Mouse (Mus musculus) G1E (cell line): ENCODE results near the gene Micall1. TPM values are rescaled to one million over a fixed set of nuclear protein-coding genes. Genes with fewer than 3 reads are reported as not detected.

Experiments used
- ATAC-seq: 2 replicates; pipeline ENCODE4 v1.8.0; 2016; ENCODE audit warnings: mild to moderate bottlenecking; ENCODE audit not compliant: insufficient number of reproducible peaks, poor library complexity, low FRiP score, severe bottlenecking; ENCODE audit errors: extremely low read depth
- DNase-seq: peaks from one replicate; pipeline ENCODE4 v3.0.0; 2012; ENCODE audit warnings: low spot score
- H3K27me3 ChIP-seq: 2 replicates; pipeline ENCODE4 v1.6.1; 2012; ENCODE audit warnings: mild to moderate bottlenecking, low read length, inconsistent platforms; ENCODE audit not compliant: insufficient read depth
- H3K36me3 ChIP-seq: replicated peaks from 2 replicates; pipeline ENCODE3; 2012; ENCODE audit warnings: mild to moderate bottlenecking, inconsistent platforms
- H3K4me1 ChIP-seq: 2 replicates; pipeline ENCODE4 v1.6.1; 2012; ENCODE audit warnings: low read depth, low read length, inconsistent platforms, mixed read lengths; ENCODE audit not compliant: insufficient read depth
- H3K4me3 ChIP-seq: 2 replicates; pipeline ENCODE4 v1.5.1; 2012; ENCODE audit warnings: low read depth, mild to moderate bottlenecking, inconsistent platforms, low read length, moderate library complexity, mixed read lengths
- H3K9me3 ChIP-seq: replicated peaks from 2 replicates; pipeline ENCODE4 v1.6.1; 2012; ENCODE audit warnings: inconsistent platforms
- CTCF ChIP-seq: IDR thresholded peaks from 2 replicates; pipeline ENCODE4 v1.5.1; 2012; ENCODE audit warnings: low read depth, low read length, inconsistent platforms, mixed read lengths
- GATA1 ChIP-seq: IDR thresholded peaks from 2 replicates; pipeline ENCODE4 v1.6.1; 2012; ENCODE audit warnings: borderline replicate concordance, low read length, inconsistent platforms, mixed read lengths
- GATA2 ChIP-seq: IDR thresholded peaks from 2 replicates; pipeline ENCODE4 v1.6.1; 2012; ENCODE audit warnings: low read depth, low read length, inconsistent platforms, borderline replicate concordance
- POLR2AphosphoS5 ChIP-seq: IDR thresholded peaks from 2 replicates; pipeline ENCODE4 v1.6.1; 2012; ENCODE audit warnings: low read depth, low read length, inconsistent platforms; ENCODE audit not compliant: insufficient replicate concordance
- TAL1 ChIP-seq: conservative IDR thresholded peaks from 2 replicates; pipeline ENCODE4 v1.6.1; 2012; ENCODE audit warnings: low read depth, low read length, inconsistent platforms, mixed read lengths
- polyA plus RNA-seq: library from polyadenylated mRNA; stranded (reverse); fragments of >175 nt; gene quantifications from 2 replicates; pipeline ENCODE4 v1.2.3, GENCODE M21; 2012
- total RNA-seq, 2 experiments: library from RNA; stranded (forward) in 1 of 2; stranded (reverse) in 1 of 2; fragments of 200-1000 nt in 1 of 2; fragments of >200 nt in 1 of 2; fragmentation: Nextera tagmentation in 1 of 2; gene quantifications; 2 replicates each; pipeline ENCODE4 v1.2.3; 2014 to 2017

The Micall1 gene
- total and polyA plus RNA-seq, 3 experiments = 4.5 to 19.9 (median 11.5) TPM

DNA sequence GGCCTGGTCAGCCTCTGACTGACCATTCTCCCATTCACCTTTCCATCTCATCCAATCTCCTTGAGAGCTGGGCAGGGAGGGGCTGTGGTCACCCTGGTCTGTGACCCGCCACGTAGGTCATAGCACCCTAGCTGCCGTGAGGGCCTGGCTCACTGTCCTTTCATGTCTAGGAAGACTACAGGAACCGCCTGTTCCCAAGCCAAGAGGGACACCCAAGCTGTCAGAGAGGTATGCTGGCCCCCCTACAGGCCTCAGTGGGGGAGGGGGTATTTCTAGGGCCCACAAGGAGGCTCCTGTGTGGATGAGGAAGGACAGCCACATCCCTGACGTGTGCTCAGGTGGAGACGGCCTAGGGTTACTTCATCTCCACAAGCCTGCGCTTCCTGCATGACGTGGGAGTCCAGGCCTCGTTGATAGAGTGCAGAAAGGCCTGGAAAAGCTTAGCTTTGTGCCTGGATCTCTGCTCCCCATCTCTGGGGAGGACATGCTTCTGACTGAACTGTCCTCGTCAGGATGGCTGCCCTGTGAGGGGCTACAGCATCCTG lies 15.7 kb downstream of the Micall1 start:
- Histone ChIP-seq H3K27me3 (no peaks in the 10 kb centered on the region), H3K36me3 (peaks cover 88% of the 10 kb centered on the region), H3K9me3 (peaks cover 5% of the 10 kb centered on the region), H3K4me1 (0 out of 2 replicates have a peak, but pooled peaks cover 2% of the 10 kb centered on the region), H3K4me3 (no peak overlapping the region)
- no peak for ATAC-seq
- DNase-seq = no peak
- no peak for TF ChIP-seq GATA2
- no peak for TF ChIP-seq TAL1
- TF ChIP-seq CTCF = no peak
- TF ChIP-seq GATA1 = no peak
- no peak for TF ChIP-seq POLR2AphosphoS5

DNA sequence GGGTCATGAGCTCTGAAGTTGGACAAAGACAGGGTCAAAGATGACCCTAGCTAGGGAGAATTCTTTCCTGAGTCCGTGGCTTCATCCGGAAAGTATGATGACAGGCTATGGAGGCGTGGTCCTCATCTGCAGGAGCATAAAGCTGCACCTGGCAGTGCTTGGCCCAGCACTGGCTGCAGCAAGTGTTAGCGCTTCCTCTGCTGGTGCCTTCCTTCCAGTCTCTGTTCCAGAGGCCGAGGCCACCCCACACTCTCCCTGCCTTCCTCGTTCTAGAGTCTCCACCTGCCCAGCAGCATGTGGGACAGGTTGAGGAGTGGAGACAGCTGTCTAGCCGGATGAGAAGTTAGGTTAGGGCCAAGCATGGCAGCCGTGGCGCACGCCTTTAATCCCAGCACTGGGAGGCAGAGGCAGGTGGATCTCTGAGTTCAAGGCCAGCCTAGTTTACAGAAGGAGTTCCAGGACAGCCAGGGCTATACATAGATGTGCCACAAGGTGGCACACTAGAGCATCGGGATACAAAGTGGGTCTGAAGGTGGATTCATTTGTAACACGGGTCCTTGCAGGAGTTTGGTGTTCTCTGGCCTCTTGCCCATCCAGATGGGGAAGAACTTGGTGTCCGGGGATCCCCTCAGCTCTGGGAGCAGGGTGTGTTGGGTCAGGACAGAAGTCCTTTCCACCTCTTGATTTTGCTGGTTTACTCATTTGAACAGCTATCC lies 17.7 kb downstream of the Micall1 start:
- DNase-seq (peak; percentile 54), ATAC-seq (no peak)
- Histone ChIP-seq H3K4me1 (0 out of 2 replicates have a peak, but pooled peaks cover 2% of the 10 kb centered on the region), H3K27me3 (peaks cover 2% of the 10 kb centered on the region; the same call in 1 of the 2 replicates), H3K36me3 (peaks cover 88% of the 10 kb centered on the region), H3K4me3 (no peak overlapping the region), H3K9me3 (peaks cover 5% of the 10 kb centered on the region)
- TF ChIP-seq GATA1 (no peak), CTCF (peak; percentile 76; the same call in 1 of the 2 replicates)

- Histone ChIP-seq H3K9me3 (peaks cover 5% of the 10 kb centered on the region), H3K27me3 (peaks cover 2% of the 10 kb centered on the region; the same call in 1 of the 2 replicates), H3K36me3 (peaks cover 92% of the 10 kb centered on the region), H3K4me1 (0 out of 2 replicates have a peak, but pooled peaks cover 2% of the 10 kb centered on the region), H3K4me3 (no peak overlapping the region)
- DNase-seq (no peak), ATAC-seq (no peak)
- TF ChIP-seq GATA2 = no peak
Observed at GRCm38 (mm10) chr15:79127101-79127500, 18.4 kb downstream of the Micall1 start.

- ATAC-seq (no peak), DNase-seq (no peak)
- Histone ChIP-seq H3K27me3 (peaks cover 2% of the 10 kb centered on the region; the same call in 1 of the 2 replicates), H3K4me3 (no peak overlapping the region), H3K36me3 (peaks cover 92% of the 10 kb centered on the region), H3K9me3 (peaks cover 5% of the 10 kb centered on the region), H3K4me1 (0 out of 2 replicates have a peak, but pooled peaks cover 2% of the 10 kb centered on the region)
- TF ChIP-seq GATA1 (no peak), GATA2 (no peak), CTCF (peak; percentile 44), POLR2AphosphoS5 (no peak)
Observed at GRCm38 (mm10) chr15:79128208-79128607, 19.5 kb downstream of the Micall1 start.

GRCm38 (mm10) chr15:79129311-79129710 lies 20.6 kb downstream of the Micall1 start:
- TF ChIP-seq POLR2AphosphoS5 = no peak
- TF ChIP-seq CTCF = no peak
- TF ChIP-seq GATA2 = no peak
- no peak for TF ChIP-seq GATA1
- no peak for TF ChIP-seq TAL1
- H3K36me3 ChIP-seq = peaks cover 88% of the 10 kb centered on the region

DNA sequence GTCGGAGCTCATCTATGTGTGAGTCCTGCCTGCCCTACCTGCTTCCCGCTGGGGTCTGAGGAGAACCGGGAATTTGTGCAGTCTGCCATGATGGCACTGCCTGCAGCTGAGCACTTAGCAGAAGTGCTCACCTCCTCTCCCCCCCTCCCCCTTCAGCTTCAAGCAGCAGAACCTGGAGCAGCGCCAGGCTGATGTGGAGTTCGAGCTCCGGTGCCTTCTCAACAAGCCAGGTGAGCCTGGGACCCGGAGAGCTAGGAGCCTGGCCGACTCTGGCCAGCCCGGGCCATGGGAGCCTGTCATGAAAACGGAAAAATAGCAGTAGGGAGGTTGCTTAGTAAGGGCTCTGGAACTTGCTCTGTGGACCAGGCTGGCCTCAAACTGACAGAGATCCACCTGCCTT lies 22.1 kb downstream of the Micall1 start:
- H3K4me1 ChIP-seq = 0 out of 2 replicates have a peak, but pooled peaks cover 2% of the 10 kb centered on the region
- H3K36me3 ChIP-seq = peaks cover 74% of the 10 kb centered on the region
- H3K9me3 ChIP-seq = peaks cover 5% of the 10 kb centered on the region
- H3K27me3 ChIP-seq = peaks cover 12% of the 10 kb centered on the region
- DNase-seq = no peak
- no peak overlapping the region for H3K4me3 ChIP-seq
- TF ChIP-seq TAL1 = no peak
- TF ChIP-seq GATA1 = no peak
- TF ChIP-seq GATA2 = no peak
- no peak for TF ChIP-seq POLR2AphosphoS5
- TF ChIP-seq CTCF = no peak
- ATAC-seq = no peak

More at GRCm38 (mm10) chr15:79129311-79129710, 20.6 kb downstream of the Micall1 start:
- H3K4me1 ChIP-seq = 0 out of 2 replicates have a peak, but pooled peaks cover 2% of the 10 kb centered on the region
- ATAC-seq = no peak
- DNase-seq = no peak
- peaks cover 5% of the 10 kb centered on the region for H3K9me3 ChIP-seq
- H3K27me3 ChIP-seq = peaks cover 2% of the 10 kb centered on the region; the same call in 1 of the 2 replicates
- H3K4me3 ChIP-seq = no peak overlapping the region
